Mouse (Mus musculus): ENCODE measurements around the gene Zbp1. TPM values are rescaled to one million over a fixed set of nuclear protein-coding genes. Genes with fewer than 3 reads are reported as not detected.

Zbp1 gene
- polyA plus RNA-seq, 1 experiment from 2014 or later, result 0.28 TPM

- 77% methylated on average over 7 of the region's 7 CpGs for WGBS
- H3K27ac ChIP-seq, result no peak overlapping the region
- no peaks in the 10 kb centered on the region for H3K27me3 ChIP-seq
- H3K4me3 ChIP-seq, result no peak overlapping the region
- H3K9me3 ChIP-seq (replicated peaks), result no peaks in the 10 kb centered on the region
- no peak for ATAC-seq (ENCODE audit: low FRiP score)
- no peak overlapping the region for H3K9ac ChIP-seq
- H3K4me2 ChIP-seq (replicated peaks), result no peak overlapping the region
- H3K4me1 ChIP-seq, result peaks cover 12% of the 10 kb centered on the region; the same call in 1 of the 2 replicates
- H3K36me3 ChIP-seq, result peaks cover 39% of the 10 kb centered on the region
These were observed 7.2 kb upstream of the Zbp1 start for GRCm38 (mm10) chr2:173225906-173226305.

DNA sequence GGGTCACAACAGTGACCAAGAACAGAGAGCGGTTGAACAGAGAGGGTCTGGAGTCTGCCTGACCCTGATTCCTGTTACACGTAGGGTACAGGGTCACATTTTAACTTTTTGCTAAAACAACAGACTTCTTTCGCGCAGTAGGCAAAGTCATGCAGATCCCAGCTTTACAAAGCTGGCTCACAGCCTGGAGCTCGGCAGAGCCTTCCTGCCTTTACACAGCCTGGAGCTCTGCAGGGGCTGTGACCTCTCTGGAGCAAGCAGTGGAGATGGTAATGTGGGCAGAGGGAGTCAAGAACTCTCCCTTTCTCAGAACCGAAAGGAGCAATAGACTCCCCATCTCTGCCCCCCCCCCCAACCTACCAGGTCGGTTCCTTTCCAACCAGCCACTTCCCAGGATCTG lies 6.1 kb upstream of the Zbp1 start:
- no peaks in the 10 kb centered on the region for H3K27me3 ChIP-seq
- no peak overlapping the region for H3K4me2 ChIP-seq (replicated peaks)
- peaks cover 4% of the 10 kb centered on the region for H3K9me3 ChIP-seq (replicated peaks)
- H3K36me3 ChIP-seq, result peaks cover 37% of the 10 kb centered on the region
- H3K4me3 ChIP-seq, result no peak overlapping the region
- 49% methylated on average over 7 of the region's 7 CpGs for WGBS
- peaks cover 5% of the 10 kb centered on the region; the same call in 1 of the 2 replicates for H3K4me1 ChIP-seq
- no peak for ATAC-seq (ENCODE audit: low FRiP score)
- no peak overlapping the region for H3K9ac ChIP-seq
- H3K27ac ChIP-seq, result no peak overlapping the region

GRCm38 (mm10) chr2:173224097-173224496 lies 5.4 kb upstream of the Zbp1 start:
- Histone ChIP-seq H3K36me3 (peaks cover 34% of the 10 kb centered on the region), H3K4me2 (replicated peaks) (no peak overlapping the region)
- 72% methylated on average over 3 of the region's 3 CpGs for WGBS

GRCm38 (mm10) chr2:173223496-173223895 lies 4.8 kb upstream of the Zbp1 start:
- no peak overlapping the region for H3K4me3 ChIP-seq
- no peak overlapping the region for H3K9ac ChIP-seq
- H3K9me3 ChIP-seq (replicated peaks), result peaks cover 4% of the 10 kb centered on the region
- no peaks in the 10 kb centered on the region for H3K27me3 ChIP-seq
- peaks cover 2% of the 10 kb centered on the region; the same call in 1 of the 2 replicates for H3K4me1 ChIP-seq
- no peak for ATAC-seq (ENCODE audit: low FRiP score)
- no peak overlapping the region for H3K4me2 ChIP-seq (replicated peaks)
- WGBS, result 78% methylated on average over 3 of the region's 3 CpGs
- H3K36me3 ChIP-seq, result peaks cover 28% of the 10 kb centered on the region
- no peak overlapping the region for H3K27ac ChIP-seq

More at GRCm38 (mm10) chr2:173224097-173224496, 5.4 kb upstream of the Zbp1 start:
- Histone ChIP-seq H3K27ac (no peak overlapping the region), H3K4me3 (no peak overlapping the region), H3K9me3 (replicated peaks) (peaks cover 4% of the 10 kb centered on the region), H3K9ac (no peak overlapping the region), H3K27me3 (no peaks in the 10 kb centered on the region), H3K4me1 (peaks cover 2% of the 10 kb centered on the region; the same call in 1 of the 2 replicates)
- ATAC-seq (ENCODE audit: low FRiP score), result no peak

GRCm38 (mm10) chr2:173220754-173221153 lies 2.0 kb upstream of the Zbp1 start:
- 90% methylated on average over 9 of the region's 9 CpGs for WGBS
- no peak overlapping the region for H3K9ac ChIP-seq
- H3K27me3 ChIP-seq, result no peaks in the 10 kb centered on the region
- no peak for ATAC-seq (ENCODE audit: low FRiP score)
- H3K9me3 ChIP-seq (replicated peaks), result peaks cover 4% of the 10 kb centered on the region
- peaks cover 2% of the 10 kb centered on the region; the same call in 1 of the 2 replicates for H3K4me1 ChIP-seq
- no peak overlapping the region for H3K4me2 ChIP-seq (replicated peaks)
- no peak overlapping the region for H3K27ac ChIP-seq
- peaks cover 6% of the 10 kb centered on the region; the same call in 1 of the 2 replicates for H3K36me3 ChIP-seq
- no peak overlapping the region for H3K4me3 ChIP-seq

- Histone ChIP-seq H3K27ac (no peak overlapping the region), H3K9ac (no peak overlapping the region), H3K36me3 (no peaks in the 10 kb centered on the region), H3K4me2 (replicated peaks) (no peak overlapping the region), H3K4me3 (no peak overlapping the region), H3K27me3 (no peaks in the 10 kb centered on the region), H3K4me1 (no peaks in the 10 kb centered on the region), H3K9me3 (replicated peaks) (peaks cover 4% of the 10 kb centered on the region)
- peak; percentile 61; the same call in 1 of the 2 replicates for ATAC-seq (ENCODE audit: low FRiP score)
- WGBS, result 44% methylated on average over 10 of the region's 10 CpGs
These were observed 682 bp upstream of the Zbp1 start for GRCm38 (mm10) chr2:173219256-173219954.

DNA sequence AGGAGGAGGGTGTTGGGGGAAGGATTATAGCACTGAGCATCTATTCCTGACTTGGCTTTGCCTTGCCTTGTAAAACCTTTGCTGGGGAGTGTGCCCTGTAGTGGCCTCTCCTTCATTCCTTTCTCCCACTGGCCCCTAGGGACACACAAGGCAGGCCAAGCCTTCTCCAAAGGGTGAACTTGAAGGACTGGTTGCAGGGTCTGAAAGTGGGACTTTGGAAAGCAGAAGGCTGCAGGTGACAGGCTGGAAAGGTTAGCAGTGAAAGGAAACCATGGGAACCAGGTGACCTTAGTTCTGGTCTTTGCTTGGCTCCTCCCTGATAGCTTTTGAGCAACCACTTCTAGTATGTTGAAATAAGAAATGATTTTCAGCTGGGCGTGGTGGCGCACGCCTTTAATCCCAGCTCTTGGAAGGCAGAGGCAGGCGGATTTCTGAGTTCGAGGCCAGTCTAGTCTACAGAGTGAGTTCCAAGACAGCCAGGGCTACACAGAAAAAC lies 912 bp downstream of the Zbp1 start:
- no peaks in the 10 kb centered on the region for H3K4me1 ChIP-seq
- H3K27me3 ChIP-seq, result no peaks in the 10 kb centered on the region
- no peak for ATAC-seq (ENCODE audit: low FRiP score)
- no peak overlapping the region for H3K9ac ChIP-seq
- H3K27ac ChIP-seq, result no peak overlapping the region
- no peaks in the 10 kb centered on the region for H3K36me3 ChIP-seq
- 86% methylated on average over 5 of the region's 5 CpGs for WGBS
- H3K9me3 ChIP-seq (replicated peaks), result peaks cover 4% of the 10 kb centered on the region
- H3K4me3 ChIP-seq, result no peak overlapping the region
- H3K4me2 ChIP-seq (replicated peaks), result no peak overlapping the region

DNA sequence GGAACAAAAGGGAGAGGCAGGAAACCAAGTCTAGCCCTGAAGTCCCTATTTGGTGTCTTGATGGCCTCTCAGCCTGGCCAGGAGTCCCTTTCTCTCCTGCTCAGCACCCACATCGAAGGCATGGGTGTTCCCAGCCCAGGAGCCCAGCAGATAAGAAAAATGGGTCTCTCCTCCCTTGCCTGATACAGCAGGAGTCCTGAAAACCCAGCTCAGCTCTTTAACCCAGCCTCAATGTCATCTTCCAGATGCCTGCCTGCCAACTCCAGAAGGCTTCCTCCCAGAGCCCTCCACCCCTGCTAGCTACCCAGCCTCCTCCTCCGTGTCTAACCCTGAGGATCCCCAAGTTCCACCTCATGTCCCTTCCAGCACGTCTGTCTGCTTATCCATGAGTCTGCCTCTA lies 1.5 kb downstream of the Zbp1 start:
- 72% methylated on average over 3 of the region's 3 CpGs for WGBS
- Histone ChIP-seq H3K4me2 (replicated peaks) (no peak overlapping the region), H3K4me1 (no peaks in the 10 kb centered on the region), H3K9ac (no peak overlapping the region), H3K27ac (no peak overlapping the region), H3K9me3 (replicated peaks) (peaks cover 4% of the 10 kb centered on the region), H3K36me3 (no peaks in the 10 kb centered on the region), H3K4me3 (no peak overlapping the region), H3K27me3 (no peaks in the 10 kb centered on the region)
- no peak for ATAC-seq (ENCODE audit: low FRiP score)

DNA sequence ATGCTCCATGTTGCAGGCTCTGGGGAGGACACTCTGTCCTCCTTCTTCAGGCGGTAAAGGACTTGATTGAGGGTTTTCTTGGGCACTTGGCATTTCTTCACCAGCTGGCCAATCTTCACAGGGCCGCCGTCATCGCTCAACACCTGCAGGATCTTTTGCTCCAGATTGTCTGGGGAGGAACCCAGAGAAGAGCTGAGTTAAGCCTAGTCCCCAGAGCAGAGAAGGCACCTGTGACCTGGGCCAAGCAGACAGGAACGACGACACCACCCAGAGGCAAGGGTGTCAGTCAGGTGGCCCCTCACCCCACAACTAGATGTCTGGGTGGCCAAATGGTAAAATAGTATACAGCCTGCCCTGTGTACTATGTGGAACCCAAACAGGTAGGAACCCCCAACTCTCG lies 1.9 kb downstream of the Zbp1 start:
- 91% methylated on average over 7 of the region's 7 CpGs for WGBS
- ATAC-seq (ENCODE audit: low FRiP score), result no peak
- Histone ChIP-seq H3K4me2 (replicated peaks) (no peak overlapping the region), H3K27ac (no peak overlapping the region), H3K9me3 (replicated peaks) (peaks cover 4% of the 10 kb centered on the region), H3K4me3 (no peak overlapping the region), H3K9ac (no peak overlapping the region), H3K36me3 (no peaks in the 10 kb centered on the region), H3K27me3 (no peaks in the 10 kb centered on the region), H3K4me1 (no peaks in the 10 kb centered on the region)

DNA sequence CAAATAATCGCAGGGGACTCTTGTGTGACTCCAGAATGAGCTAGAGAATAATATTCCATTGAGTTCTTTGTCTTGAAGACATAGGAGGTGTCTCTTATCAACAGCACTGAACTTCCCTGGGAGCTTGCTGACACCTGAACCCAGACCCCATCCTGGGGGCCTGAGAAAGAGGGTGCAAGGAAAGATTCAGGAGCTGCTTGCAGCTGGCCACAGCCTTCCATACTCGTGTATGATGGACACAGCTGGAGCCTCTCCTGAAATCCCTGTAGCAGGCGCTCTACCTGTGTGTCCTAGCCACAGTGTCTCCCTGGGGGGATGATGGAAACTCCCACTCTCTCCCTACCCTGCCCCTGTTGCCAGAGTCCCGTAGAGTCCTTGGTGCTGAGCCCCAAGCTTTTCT lies 6.5 kb downstream of the Zbp1 start:
- Histone ChIP-seq H3K27me3 (no peaks in the 10 kb centered on the region), H3K27ac (no peak overlapping the region), H3K4me2 (replicated peaks) (no peak overlapping the region), H3K9me3 (replicated peaks) (no peaks in the 10 kb centered on the region), H3K36me3 (no peaks in the 10 kb centered on the region), H3K4me1 (no peaks in the 10 kb centered on the region), H3K9ac (no peak overlapping the region), H3K4me3 (no peak overlapping the region)
- WGBS, result 70% methylated on average over 4 of the region's 4 CpGs
- ATAC-seq (ENCODE audit: low FRiP score), result no peak

- WGBS, result 91% methylated on average over 7 of the region's 7 CpGs
- H3K4me2 ChIP-seq (replicated peaks), result no peak overlapping the region
These were observed 9.5 kb downstream of the Zbp1 start for GRCm38 (mm10) chr2:173209091-173209815.

GRCm38 (mm10) chr2:173207051-173207450 lies 11.7 kb downstream of the Zbp1 start:
- 94% methylated on average over 3 of the region's 3 CpGs for WGBS
- no peaks in the 10 kb centered on the region for H3K27me3 ChIP-seq
- no peak for ATAC-seq (ENCODE audit: low FRiP score)
- H3K4me1 ChIP-seq, result 0 out of 2 replicates have a peak, but pooled peaks cover 2% of the 10 kb centered on the region
- no peak overlapping the region for H3K4me3 ChIP-seq
- no peak overlapping the region for H3K4me2 ChIP-seq (replicated peaks)
- no peak overlapping the region for H3K27ac ChIP-seq
- H3K9me3 ChIP-seq (replicated peaks), result peaks cover 5% of the 10 kb centered on the region; the same call in 1 of the 2 replicates
- H3K9ac ChIP-seq, result no peak overlapping the region
- H3K36me3 ChIP-seq, result no peaks in the 10 kb centered on the region

More at GRCm38 (mm10) chr2:173209091-173209815, 9.5 kb downstream of the Zbp1 start:
- Histone ChIP-seq H3K27ac (no peak overlapping the region), H3K36me3 (no peaks in the 10 kb centered on the region), H3K9me3 (replicated peaks) (peaks cover 5% of the 10 kb centered on the region; the same call in 1 of the 2 replicates), H3K4me1 (no peaks in the 10 kb centered on the region), H3K27me3 (no peaks in the 10 kb centered on the region), H3K9ac (no peak overlapping the region), H3K4me3 (no peak overlapping the region)
- no peak for ATAC-seq (ENCODE audit: low FRiP score)
